Mouse (Mus musculus): ENCODE measurements around the gene Hspa8. TPM values are rescaled to one million over a fixed set of nuclear protein-coding genes. Genes with fewer than 3 reads are reported as not detected.

Hspa8 gene
- 1,000 to 10,000 TPM in 1 of 2 experiments, 100 to 1,000 TPM in 1; 421 to 1,124 TPM for polyA plus RNA-seq (2012; fragmentation: generic; extraction: Trizol)

GRCm38 (mm10) chr9:40800675-40801612 is at the start of gene Hspa8:
Gene Hspa8 (plus strand): TSS chr9:40800984.

Other genes starting within 250 kb of the Hspa8 start
- not detected for gene Gm21915, start 130.4 kb upstream of the Hspa8 start, polyA plus RNA-seq (2012; fragmentation: generic; extraction: Trizol)
- gene Clmp, start 115.0 kb upstream of the Hspa8 start, polyA plus RNA-seq (2012; fragmentation: generic; extraction: Trizol), result 10 to 100 TPM in 1 of 2 experiments, 1 to 10 TPM in 1; 7.7 to 33.6 TPM
- gene Bsx, start 73.1 kb downstream of the Hspa8 start, polyA plus RNA-seq (2012; fragmentation: generic; extraction: Trizol), result not detected
- not detected for gene Jhy, start 163.1 kb downstream of the Hspa8 start, polyA plus RNA-seq (2012; fragmentation: generic; extraction: Trizol)
- gene Crtam, start 203.6 kb downstream of the Hspa8 start, polyA plus RNA-seq (2012; fragmentation: generic; extraction: Trizol), result not detected

Data from C3H10T1/2 (cell line).